In the genomic region with DNA sequence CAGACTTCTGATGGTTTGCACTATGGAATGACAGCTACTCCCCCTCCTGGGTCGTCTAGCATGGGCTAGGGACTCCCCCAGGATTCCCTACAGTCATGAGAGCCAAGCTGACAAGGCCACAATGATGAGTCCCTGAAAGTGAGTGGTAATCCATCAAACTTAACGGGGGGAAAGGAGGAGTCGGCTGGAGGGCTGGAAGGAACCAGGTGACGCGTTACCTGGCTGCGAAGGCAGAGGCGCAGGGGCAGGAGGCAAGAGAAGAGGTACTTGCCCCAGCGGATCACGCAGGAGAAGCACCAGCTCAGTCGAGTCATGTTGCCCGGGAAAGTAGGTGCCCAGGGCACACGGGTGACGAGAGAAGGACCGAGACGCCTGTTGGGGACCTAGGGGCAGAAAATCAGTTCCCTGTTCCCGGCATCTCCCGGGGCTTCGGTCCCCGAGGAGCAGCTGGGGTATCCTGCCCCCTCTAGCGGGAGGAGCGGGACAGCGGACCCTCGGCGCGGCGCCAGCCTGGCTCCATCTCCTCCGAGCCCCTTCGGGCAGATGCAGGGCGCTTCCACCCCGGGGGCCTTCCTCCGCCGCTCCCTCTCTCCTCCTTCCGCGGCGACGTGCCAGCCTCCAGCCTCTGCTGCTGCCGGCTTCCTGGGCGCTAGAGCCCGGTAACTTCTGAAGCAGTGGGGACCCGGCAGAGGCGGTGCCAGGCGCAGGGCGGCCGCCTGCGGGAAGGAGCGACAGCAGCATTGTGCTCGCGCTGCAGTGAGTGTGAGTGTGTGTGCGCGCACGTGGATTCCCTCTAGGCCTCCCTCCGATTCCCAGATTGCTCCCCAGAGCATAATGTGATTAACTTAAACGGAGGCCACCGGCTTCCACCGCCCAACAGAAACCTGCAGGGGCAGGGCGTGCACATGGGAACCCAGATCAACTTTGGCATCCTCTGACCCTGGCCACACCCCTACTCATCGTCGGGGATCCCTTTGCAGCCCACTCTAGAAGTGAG, we compare ENCODE assay signal across 8 mouse cellular contexts. TPM values are rescaled to one million over a fixed set of nuclear protein-coding genes. Genes with fewer than 3 reads are reported as not detected.
A peak's percentile ranks its signal among the peaks of the same experiment; 100 is the strongest.
DNase-seq lines count a peak whose midpoint lies in the region; ATAC-seq and TF ChIP-seq lines count a peak whose summit lies in the region.

No protein-coding gene starts in this region.

- TF ChIP-seq EP300 in lung, postnatal 0 days (IDR thresholded peaks at IDR 0.05), result no peak

- peak; percentile 21 for DNase-seq in CD4-positive, CD25-positive, alpha-beta regulatory T cell, adult 2 months (ENCODE audit: low read depth, low spot score)
- no peak for DNase-seq in testis, postnatal 14 days (ENCODE audit: low spot score)
- DNase-seq in frontal cortex, postnatal 36 days (ENCODE audit: low spot score in 2 of 2), result peak; percentile 31 to 42
- DNase-seq in kidney, postnatal 10 days, result peak; percentile 77
- DNase-seq in lung, postnatal 0 days (ENCODE audit: low spot score), result peak; percentile 57
- DNase-seq in right cerebral cortex, postnatal 25 days, result peak; percentile 48

- no peak for TF ChIP-seq CTCF in testis, adult 2 months (IDR thresholded peaks at IDR 0.05; ENCODE audit: control insufficient read depth, insufficient read depth, insufficient replicate concordance, low read depth, low read length)
- TF ChIP-seq CTCF in lung, postnatal 0 days (IDR thresholded peaks at IDR 0.05), result peak; percentile 58

- H3K36me3 ChIP-seq in testis, adult 2 months (ENCODE audit: control insufficient read depth, insufficient read depth, low read length), result no peaks in the 10 kb centered on the region
- H3K36me3 ChIP-seq in lung, postnatal 0 days (ENCODE audit: insufficient read depth, low read length), result no peaks in the 10 kb centered on the region

- peak overlapping the region; percentile 6 for H3K4me3 ChIP-seq in testis, adult 2 months (ENCODE audit: control insufficient read depth, low read depth, low read length)
- H3K4me3 ChIP-seq in lung, postnatal 0 days (ENCODE audit: low read depth, low read length), result peak overlapping the region; percentile 21

- peaks cover 13% of the 10 kb centered on the region for H3K4me1 ChIP-seq in testis, adult 2 months (ENCODE audit: control insufficient read depth, insufficient read depth, low read length)
- peaks cover 11% of the 10 kb centered on the region; the same call in 1 of the 2 replicates for H3K4me1 ChIP-seq in lung, postnatal 0 days (ENCODE audit: insufficient read depth, low read depth, low read length)

- no peak for ATAC-seq in CD4-positive, CD25-positive, alpha-beta regulatory T cell, adult 4 months
- ATAC-seq in lung, postnatal 0 days, result peak; percentile 53

- H3K9ac ChIP-seq in lung, postnatal 0 days (replicated peaks; ENCODE audit: low read depth), result no peak overlapping the region

- no peaks in the 10 kb centered on the region; the same call in 1 of the 2 replicates for H3K27me3 ChIP-seq in testis, adult 2 months (ENCODE audit: control insufficient read depth, insufficient read depth, low read length)
- no peaks in the 10 kb centered on the region for H3K27me3 ChIP-seq in lung, postnatal 0 days (replicated peaks; ENCODE audit: insufficient read depth, low read length)

- peak overlapping the region; percentile 61 for H3K4me2 ChIP-seq in lung, postnatal 0 days (replicated peaks; ENCODE audit: low read depth, low read length)

- no peak overlapping the region for H3K27ac ChIP-seq in testis, adult 2 months (ENCODE audit: control insufficient read depth, insufficient read depth, low read depth, low read length)
- H3K27ac ChIP-seq in lung, postnatal 0 days (ENCODE audit: low read length), result no peak overlapping the region

- no peak for TF ChIP-seq POLR2A in testis, adult 2 months (IDR thresholded peaks at IDR 0.05; ENCODE audit: control insufficient read depth, low read depth, low read length)

- 2% methylated on average over 49 of the region's 58 CpGs for WGBS in lung, postnatal 0 days

- no peaks in the 10 kb centered on the region for H3K9me3 ChIP-seq in lung, postnatal 0 days (ENCODE audit: low read length)

RNA-seq across cellular contexts. Expression of gene Tns1, which starts 25.9 kb away (rescaled TPM):
- polyA plus RNA-seq in CD4-positive, CD25-positive, alpha-beta regulatory T cell, adult 4 months (2017; shearing (Covaris generic)), result 10 to 100 TPM; 19.0 to 40.5 TPM
- polyA plus RNA-seq in testis, adult 2 months (2012; rRNA removed), result 422 and 427 TPM in 2 replicates
- polyA plus RNA-seq in lung, postnatal 0 days (2015; fragmentation: Nextera tagmentation; extraction: Ambion mirVana), result 184 and 185 TPM in 2 replicates

RNA-seq across cellular contexts. Expression of gene Rufy4, which starts 27.0 kb away (rescaled TPM):
- not detected for polyA plus RNA-seq in CD4-positive, CD25-positive, alpha-beta regulatory T cell, adult 4 months (2017; shearing (Covaris generic))
- polyA plus RNA-seq in testis, adult 2 months (2012; rRNA removed), result 0.40 and 0.42 TPM in 2 replicates
- polyA plus RNA-seq in lung, postnatal 0 days (2015; fragmentation: Nextera tagmentation; extraction: Ambion mirVana), result 0.42 and 0.43 TPM in 2 replicates

RNA-seq across cellular contexts. Expression of gene Cxcr2, which starts 55.5 kb away (rescaled TPM):
- not detected for polyA plus RNA-seq in CD4-positive, CD25-positive, alpha-beta regulatory T cell, adult 4 months (2017; shearing (Covaris generic))
- not detected in 2 replicates for polyA plus RNA-seq in testis, adult 2 months (2012; rRNA removed)
- polyA plus RNA-seq in lung, postnatal 0 days (2015; fragmentation: Nextera tagmentation; extraction: Ambion mirVana), result 1.9 and 2.4 TPM in 2 replicates
